Mouse (Mus musculus) hindbrain, embryonic 14.5 days (tissue): ENCODE measurements around the gene Fank1. TPM values are rescaled to one million over a fixed set of nuclear protein-coding genes. Genes with fewer than 3 reads are reported as not detected.
"Not testable (repeated sequence)": the region's sequence is repeated elsewhere in the genome, so short reads cannot be mapped to it uniquely, and the experiment has no call there.

ENCODE experiments used
- ATAC-seq: fragments of 200-750 bp; cut with Nextera tagmentation; 2 replicates; pipeline ENCODE4 v1.8.0; 2017; ENCODE audit warnings: moderate number of reproducible peaks, mild to moderate bottlenecking, moderate TSS enrichment, moderate library complexity; ENCODE audit not compliant: low FRiP score
- DNase-seq: peaks from one replicate; pipeline ENCODE4 v3.0.0-alpha.2; 2015; ENCODE audit warnings: low spot score
- H3K27ac ChIP-seq: fragments of 300-500 bp; sonication (generic); 2 replicates; pipeline ENCODE4 v1.5.1; 2014; ENCODE audit warnings: mild to moderate bottlenecking, moderate library complexity
- H3K27me3 ChIP-seq: fragments of 300-500 bp; sonication (generic); 2 replicates; pipeline ENCODE4 v1.6.1; 2014; ENCODE audit warnings: mild to moderate bottlenecking, low read length, mixed read lengths; ENCODE audit not compliant: control insufficient read depth, insufficient read depth
- H3K36me3 ChIP-seq: fragments of 300-500 bp; sonication (generic); replicated peaks from 2 replicates; pipeline ENCODE4 v1.6.1; 2014; ENCODE audit not compliant: control insufficient read depth, insufficient read depth
- H3K4me1 ChIP-seq: fragments of 300-500 bp; sonication (generic); replicated peaks from 2 replicates; pipeline ENCODE4 v1.6.1; 2014; ENCODE audit warnings: antibody characterized with exemption, low read length, mixed read lengths; ENCODE audit not compliant: control insufficient read depth, insufficient read depth
- H3K4me2 ChIP-seq: fragments of 300-500 bp; sonication (generic); replicated peaks from 2 replicates; pipeline ENCODE4 v1.6.1; 2014; ENCODE audit warnings: mild to moderate bottlenecking, moderate library complexity
- H3K4me3 ChIP-seq: fragments of 300-500 bp; sonication (generic); replicated peaks from 2 replicates; pipeline ENCODE4 v1.5.1; 2014; ENCODE audit warnings: mild to moderate bottlenecking, low read length
- H3K9ac ChIP-seq: fragments of 300-500 bp; sonication (generic); 2 replicates; pipeline ENCODE4 v1.6.1; 2014
- H3K9me3 ChIP-seq: fragments of 300-500 bp; sonication (generic); 2 replicates; pipeline ENCODE4 v1.6.1; 2016; ENCODE audit warnings: low read length; ENCODE audit not compliant: control insufficient read depth
- WGBS: fragments of 180-500 bp; shearing (Covaris S2); extraction: QIAGEN DNeasy Blood & Tissue Kit; methylation state at CpG from one replicate; pipeline ENCODE4 v1.1.7; 2014; 5-methylcytosine and 5-hydroxymethylcytosine counted together
- polyA plus RNA-seq: library from polyadenylated mRNA; unstranded; fragments of >200 nt; fragmentation: Nextera tagmentation; extraction: Ambion mirVana; gene quantifications from 2 replicates; pipeline ENCODE4 v1.2.1, GENCODE M21; 2014

Fank1 gene
- polyA plus RNA-seq, 1 experiment from 2014 or later, result 4.7 TPM

- ATAC-seq (no peak), DNase-seq (no peak)
- no peak overlapping the region for H3K9ac ChIP-seq
- no peaks in the 10 kb centered on the region for H3K4me1 ChIP-seq
- H3K4me2 ChIP-seq, result no peak overlapping the region
- no peak overlapping the region for H3K27ac ChIP-seq
- no peaks in the 10 kb centered on the region for H3K36me3 ChIP-seq
- H3K4me3 ChIP-seq, result no peak overlapping the region
- no peaks in the 10 kb centered on the region for H3K9me3 ChIP-seq
- 91% methylated on average over 4 of the region's 4 CpGs for WGBS
- no peaks in the 10 kb centered on the region for H3K27me3 ChIP-seq
Measured at GRCm38 (mm10) chr7:133870265-133870664, 93.6 kb downstream of the Fank1 start.

- Histone ChIP-seq H3K27me3 (no peaks in the 10 kb centered on the region), H3K4me1 (no peaks in the 10 kb centered on the region), H3K9ac (no peak overlapping the region), H3K9me3 (no peaks in the 10 kb centered on the region), H3K36me3 (no peaks in the 10 kb centered on the region), H3K4me2 (no peak overlapping the region), H3K27ac (no peak overlapping the region), H3K4me3 (no peak overlapping the region)
- DNase-seq (no peak), ATAC-seq (no peak)
- WGBS, result 87% methylated on average over 5 of the region's 5 CpGs
Measured at GRCm38 (mm10) chr7:133872701-133873100, 96.0 kb downstream of the Fank1 start.

DNA sequence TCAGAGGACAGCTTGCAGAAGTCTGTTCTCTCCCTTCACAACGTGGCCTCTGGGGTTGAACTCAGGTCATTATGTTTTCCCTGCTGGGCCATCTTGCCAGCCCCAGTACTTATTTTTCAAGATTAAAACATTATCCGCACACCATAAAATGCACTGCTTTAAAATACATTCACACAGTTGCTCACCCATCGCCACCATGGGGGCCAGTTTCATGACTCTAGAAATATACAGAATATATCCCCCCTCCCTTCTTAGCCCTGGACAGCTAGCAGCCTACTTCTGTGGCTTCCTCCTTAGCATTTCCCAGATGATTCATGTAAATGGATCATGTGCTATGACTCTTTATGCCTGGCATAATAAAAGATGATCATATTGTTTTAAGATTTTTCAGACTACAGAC lies 99.5 kb downstream of the Fank1 start:
- no peak for ATAC-seq
- 69% methylated on average over 3 of the region's 3 CpGs for WGBS
- no peak for DNase-seq
- Histone ChIP-seq H3K4me2 (no peak overlapping the region), H3K9me3 (no peaks in the 10 kb centered on the region), H3K36me3 (no peaks in the 10 kb centered on the region), H3K4me3 (no peak overlapping the region), H3K4me1 (no peaks in the 10 kb centered on the region), H3K27ac (no peak overlapping the region), H3K27me3 (no peaks in the 10 kb centered on the region), H3K9ac (no peak overlapping the region)

DNA sequence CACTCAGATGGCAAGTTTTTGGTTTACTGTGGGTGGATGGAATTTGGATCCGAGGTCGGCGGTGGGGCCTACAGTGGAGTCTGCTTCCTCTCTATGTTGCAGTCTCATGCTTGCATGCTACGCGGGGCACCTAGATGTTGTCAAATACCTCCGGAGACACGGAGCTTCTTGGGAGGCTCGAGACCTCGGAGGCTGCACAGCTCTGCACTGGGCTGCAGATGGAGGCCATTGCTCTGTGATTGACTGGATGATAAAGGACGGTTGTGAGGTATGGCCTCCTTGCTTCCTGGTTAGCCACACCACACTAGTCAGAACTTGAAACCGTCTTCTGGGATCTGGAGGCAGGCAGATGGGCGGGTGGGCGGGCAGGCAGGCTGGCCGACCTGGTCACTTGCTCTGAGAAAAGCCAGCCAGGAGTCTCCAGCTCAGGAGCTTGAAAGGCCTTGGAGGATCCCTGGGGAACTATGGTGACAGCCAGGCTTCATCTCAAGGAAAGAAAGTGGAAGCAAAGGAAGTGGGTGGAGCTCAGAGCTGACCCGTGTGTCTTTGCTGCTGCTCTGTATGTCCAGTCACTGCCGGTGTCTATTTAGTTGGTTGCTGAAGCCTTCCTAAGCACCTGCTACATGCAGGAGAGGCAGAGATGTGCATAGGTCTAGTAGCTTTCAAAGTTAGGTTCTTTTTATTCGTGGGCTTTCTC lies 100.1 kb downstream of the Fank1 start:
- Histone ChIP-seq H3K4me2 (no peak overlapping the region), H3K27ac (no peak overlapping the region), H3K9ac (no peak overlapping the region), H3K9me3 (no peaks in the 10 kb centered on the region), H3K27me3 (no peaks in the 10 kb centered on the region), H3K4me1 (no peaks in the 10 kb centered on the region), H3K36me3 (no peaks in the 10 kb centered on the region), H3K4me3 (no peak overlapping the region)
- WGBS, result 84% methylated on average over 17 of the region's 17 CpGs
- no peak for ATAC-seq
- no peak for DNase-seq

DNA sequence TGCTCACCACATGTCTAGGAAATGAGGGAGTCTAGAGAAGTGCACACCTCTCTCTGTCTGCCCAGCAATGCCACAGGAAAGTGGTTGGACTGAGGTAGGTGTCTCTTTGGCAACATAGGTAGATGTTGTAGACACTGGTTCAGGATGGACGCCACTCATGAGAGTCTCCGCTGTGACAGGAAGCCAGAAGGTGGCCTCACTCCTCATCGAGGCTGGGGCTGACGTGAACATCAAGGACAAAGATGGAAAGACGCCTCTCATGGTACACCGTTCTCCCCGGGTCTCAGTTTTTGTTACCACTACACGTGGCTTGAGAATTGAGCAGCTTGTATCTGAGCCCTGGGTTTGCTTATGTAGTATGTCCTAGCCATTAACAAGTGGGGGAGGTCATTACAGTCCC lies 103.1 kb downstream of the Fank1 start:
- Histone ChIP-seq H3K27ac (no peak overlapping the region), H3K4me2 (no peak overlapping the region), H3K27me3 (no peaks in the 10 kb centered on the region), H3K9me3 (no peaks in the 10 kb centered on the region), H3K4me1 (no peaks in the 10 kb centered on the region), H3K9ac (no peak overlapping the region), H3K4me3 (no peak overlapping the region), H3K36me3 (no peaks in the 10 kb centered on the region)
- WGBS, result 94% methylated on average over 8 of the region's 8 CpGs
- no peak for ATAC-seq
- DNase-seq, result no peak

DNA sequence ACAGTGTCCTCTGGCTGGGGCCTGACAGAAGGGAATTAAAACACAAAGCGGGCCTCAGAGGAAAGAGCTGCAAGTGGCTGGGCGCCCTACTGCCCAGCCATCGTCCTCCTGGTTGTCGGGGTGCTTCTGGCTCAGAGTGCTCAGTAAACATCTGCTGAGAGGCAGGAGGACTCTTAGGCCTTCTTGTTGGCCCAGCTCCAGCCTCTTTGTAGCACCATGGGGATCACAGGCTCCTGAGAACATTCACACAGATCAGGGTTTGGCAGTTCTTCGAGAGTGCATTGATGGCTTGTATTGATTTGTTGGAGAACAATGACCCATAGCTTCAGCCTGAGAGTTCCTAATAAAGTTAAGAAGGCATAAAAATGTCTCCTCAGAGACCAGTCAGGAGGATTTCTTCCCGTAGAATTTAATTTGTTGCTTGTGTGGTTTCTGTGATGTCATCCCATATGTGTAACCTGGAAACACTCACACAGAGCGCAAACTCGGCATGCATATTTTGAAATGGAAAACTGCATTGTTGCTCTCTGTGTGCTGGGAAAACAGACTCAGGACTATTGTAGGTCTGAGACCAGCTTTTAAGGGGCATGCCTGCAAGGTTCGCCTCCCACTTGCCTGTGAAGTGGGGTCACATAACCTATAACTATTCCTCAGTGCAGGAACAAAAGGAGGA lies 108.2 kb downstream of the Fank1 start:
- not testable (repeated sequence) for H3K4me3 ChIP-seq, H3K4me2 ChIP-seq, ATAC-seq, H3K9me3 ChIP-seq, H3K4me1 ChIP-seq, H3K27ac ChIP-seq, DNase-seq, H3K9ac ChIP-seq, H3K36me3 ChIP-seq, H3K27me3 ChIP-seq
- 54% methylated on average over 5 of the region's 9 CpGs for WGBS

- H3K9me3 ChIP-seq, result no peaks in the 10 kb centered on the region
- no peaks in the 10 kb centered on the region for H3K27me3 ChIP-seq
- H3K36me3 ChIP-seq, result no peaks in the 10 kb centered on the region
- no peak overlapping the region for H3K27ac ChIP-seq
- 87% methylated on average over 19 of the region's 19 CpGs for WGBS
- ATAC-seq, result no peak
- DNase-seq, result no peak
- H3K4me2 ChIP-seq, result no peak overlapping the region
- no peaks in the 10 kb centered on the region for H3K4me1 ChIP-seq
- no peak overlapping the region for H3K9ac ChIP-seq
- no peak overlapping the region for H3K4me3 ChIP-seq
Measured at GRCm38 (mm10) chr7:133888926-133889920, 112.6 kb downstream of the Fank1 start.

DNA sequence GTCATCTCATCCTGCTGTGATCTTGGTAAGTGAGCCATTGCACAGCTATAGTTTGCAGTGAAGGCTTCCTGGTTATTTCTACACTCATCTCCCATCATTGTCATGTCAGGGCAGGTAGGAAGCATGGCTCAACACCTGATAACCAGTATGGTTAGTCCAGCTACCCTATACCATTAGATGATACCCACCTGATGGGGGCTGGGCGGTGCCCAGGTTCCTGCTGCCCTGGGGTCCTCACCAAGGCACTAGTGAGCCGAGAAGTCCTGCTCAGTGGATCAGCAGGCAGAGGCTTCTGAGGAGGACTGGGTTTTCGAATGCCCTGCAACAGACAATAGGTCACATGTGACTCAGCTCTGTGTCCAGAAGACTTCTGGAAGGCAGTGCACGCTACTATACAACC lies 113.3 kb downstream of the Fank1 start:
- Histone ChIP-seq H3K4me1 (no peaks in the 10 kb centered on the region), H3K4me3 (no peak overlapping the region), H3K27ac (no peak overlapping the region), H3K36me3 (no peaks in the 10 kb centered on the region), H3K9me3 (no peaks in the 10 kb centered on the region), H3K9ac (no peak overlapping the region), H3K27me3 (no peaks in the 10 kb centered on the region), H3K4me2 (no peak overlapping the region)
- no peak for ATAC-seq
- no peak for DNase-seq
- WGBS, result 90% methylated on average over 4 of the region's 4 CpGs

DNA sequence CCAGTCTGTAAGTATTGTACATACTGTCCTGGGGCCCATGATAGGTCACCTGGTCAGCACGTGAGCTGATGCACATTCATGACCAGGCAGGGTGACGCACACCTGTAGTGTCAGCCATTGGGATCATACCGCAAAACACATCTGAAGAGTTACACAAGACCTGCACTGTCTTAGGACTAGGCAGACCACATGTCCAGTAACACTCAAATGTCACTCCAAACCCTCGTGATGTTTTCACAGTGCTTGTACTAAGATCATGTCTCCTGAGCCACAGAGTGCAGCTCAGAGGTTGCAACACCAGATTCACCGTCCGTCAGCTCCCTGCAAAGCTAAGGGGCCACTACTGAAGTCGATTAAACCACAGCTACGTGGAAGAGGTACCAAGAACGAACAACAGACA lies 114.6 kb downstream of the Fank1 start:
- no peak overlapping the region for H3K4me2 ChIP-seq
- ATAC-seq (no peak), DNase-seq (no peak)
- no peak overlapping the region for H3K9ac ChIP-seq
- WGBS, result 94% methylated on average over 9 of the region's 9 CpGs
- no peak overlapping the region for H3K27ac ChIP-seq
- H3K4me1 ChIP-seq, result no peaks in the 10 kb centered on the region
- H3K36me3 ChIP-seq, result no peaks in the 10 kb centered on the region
- H3K9me3 ChIP-seq, result no peaks in the 10 kb centered on the region
- no peak overlapping the region for H3K4me3 ChIP-seq
- H3K27me3 ChIP-seq, result no peaks in the 10 kb centered on the region
